Mouse (Mus musculus) CH12.LX (cell line): ENCODE measurements at regions not wholly inside any gene's neighbourhood (a gene's known extent, or its start where the extent isn't known, plus 50 kb on each side); places are given as distances from the start of the nearest gene placed in this dataset.

ENCODE experiments used
- DNase-seq: peaks from one replicate; pipeline ENCODE4 v3.0.0-alpha.2; 2013; ENCODE audit errors: extremely low read depth
- H3K27ac ChIP-seq: 2 replicates; pipeline ENCODE4 v1.5.1; 2012; ENCODE audit warnings: low read depth, mild to moderate bottlenecking, control low read depth, moderate library complexity; ENCODE audit not compliant: insufficient read depth
- H3K27me3 ChIP-seq: replicated peaks from 2 replicates; pipeline ENCODE3; 2012; ENCODE audit warnings: inconsistent platforms
- H3K36me3 ChIP-seq, 2 experiments: replicated peaks in 1 of 2; 2 replicates each; pipeline versions ENCODE3 to v1.6.1; 2012; ENCODE audit warnings: inconsistent platforms in 1 of 2, low read length in 1 of 2, mild to moderate bottlenecking in 1 of 2, mixed read lengths in 1 of 2, moderate library complexity in 1 of 2; ENCODE audit not compliant: control insufficient read depth in 1 of 2, insufficient read depth in 1 of 2
- H3K4me1 ChIP-seq, 2 experiments: 2 replicates each; pipeline ENCODE4 v1.6.1; 2012; ENCODE audit warnings: inconsistent platforms in 1 of 2, moderate library complexity in 1 of 2; ENCODE audit not compliant: insufficient read depth in 2 of 2, control insufficient read depth in 1 of 2
- H3K4me2 ChIP-seq: 2 replicates; pipeline ENCODE4 v1.6.1; 2012; ENCODE audit warnings: low read depth, mild to moderate bottlenecking, control low read depth; ENCODE audit not compliant: poor library complexity, insufficient read depth, severe bottlenecking
- H3K4me3 ChIP-seq, 3 experiments: fragments of 150-350 bp in 1 of 3; sonication (generic) in 1 of 3; replicated peaks in 1 of 3; 2 replicates each; pipeline versions ENCODE3 to v1.5.1; 2011 to 2012; ENCODE audit warnings: low read depth in 2 of 3, low read length in 2 of 3, mild to moderate bottlenecking in 2 of 3, moderate library complexity in 2 of 3, control low read depth in 1 of 3, improper control_type of control experiment in 1 of 3, inconsistent platforms in 1 of 3, mixed read lengths in 1 of 3; ENCODE audit not compliant: poor library complexity in 1 of 3
- H3K79me2 ChIP-seq: replicated peaks from 2 replicates; pipeline ENCODE4 v1.6.1; 2012; ENCODE audit warnings: mild to moderate bottlenecking, moderate library complexity; ENCODE audit not compliant: control insufficient read depth, poor library complexity, insufficient read depth, severe bottlenecking; ENCODE audit errors: extremely low read depth
- H3K9ac ChIP-seq: 2 replicates; pipeline ENCODE4 v1.6.1; 2012; ENCODE audit warnings: low read depth, mild to moderate bottlenecking, control low read depth, moderate library complexity; ENCODE audit not compliant: insufficient read depth
- H3K9me3 ChIP-seq: replicated peaks from 2 replicates; pipeline ENCODE3; 2012; ENCODE audit warnings: low read length, inconsistent platforms, mixed read lengths
- CHD1 ChIP-seq: IDR thresholded peaks from 2 replicates; pipeline ENCODE4 v1.6.1; 2012; ENCODE audit warnings: low read depth, low read length, improper control_type of control experiment, inconsistent platforms
- CHD2 ChIP-seq: IDR thresholded peaks from 2 replicates; pipeline ENCODE4 v1.6.1; 2011; ENCODE audit warnings: low read length, improper control_type of control experiment
- ELF1 ChIP-seq: IDR thresholded peaks from 2 replicates; pipeline ENCODE4 v1.6.1; 2014; ENCODE audit warnings: low read depth, mild to moderate bottlenecking, inconsistent platforms, low read length, improper control_type of control experiment
- ETS1 ChIP-seq: conservative IDR thresholded peaks from 2 replicates; pipeline ENCODE4 v1.6.1; 2012; ENCODE audit warnings: low read depth, mild to moderate bottlenecking, inconsistent platforms, low read length, improper control_type of control experiment, moderate library complexity
- GABPA ChIP-seq: IDR thresholded peaks from 2 replicates; pipeline ENCODE4 v1.6.1; 2012; ENCODE audit warnings: low read depth, low read length, improper control_type of control experiment, inconsistent platforms; ENCODE audit not compliant: insufficient replicate concordance
- HCFC1 ChIP-seq: IDR thresholded peaks from 2 replicates; pipeline ENCODE4 v1.6.1; 2012; ENCODE audit warnings: low read depth, mild to moderate bottlenecking, inconsistent platforms, low read length, improper control_type of control experiment
- IRF4 ChIP-seq: IDR thresholded peaks from 2 replicates; pipeline ENCODE4 v1.6.1; 2014; ENCODE audit warnings: low read depth, mild to moderate bottlenecking, inconsistent platforms, low read length, improper control_type of control experiment
- JUN ChIP-seq: IDR thresholded peaks from 2 replicates; pipeline ENCODE4 v1.6.1; 2011; ENCODE audit warnings: low read depth, mild to moderate bottlenecking, low read length, improper control_type of control experiment, moderate library complexity; ENCODE audit not compliant: insufficient read depth
- JUND ChIP-seq: conservative IDR thresholded peaks from 2 replicates; pipeline ENCODE4 v1.6.1; 2011; ENCODE audit warnings: low read depth, low read length, improper control_type of control experiment
- MAFK ChIP-seq: IDR thresholded peaks from 2 replicates; pipeline ENCODE4 v1.6.1; 2011; ENCODE audit warnings: low read length, improper control_type of control experiment; ENCODE audit not compliant: insufficient replicate concordance
- MAX ChIP-seq: IDR thresholded peaks from 2 replicates; pipeline ENCODE4 v1.6.1; 2011; ENCODE audit warnings: low read length, improper control_type of control experiment
- MYC ChIP-seq: IDR thresholded peaks from 2 replicates; pipeline ENCODE4 v1.6.1; 2011; ENCODE audit warnings: low read depth, mild to moderate bottlenecking, improper control_type of control experiment, low read length
- NELFE ChIP-seq: IDR thresholded peaks from 2 replicates; pipeline ENCODE4 v1.6.1; 2011; ENCODE audit warnings: low read depth, low read length, improper control_type of control experiment
- NRF1 ChIP-seq: IDR thresholded peaks from 2 replicates; pipeline ENCODE4 v1.6.1; 2014; ENCODE audit warnings: low read depth, mild to moderate bottlenecking, inconsistent platforms, low read length, improper control_type of control experiment, moderate library complexity
- POLR2AphosphoS2 ChIP-seq: IDR thresholded peaks from 2 replicates; pipeline ENCODE4 v1.6.1; 2011; ENCODE audit warnings: low read depth, low read length, improper control_type of control experiment
- RAD21 ChIP-seq: IDR thresholded peaks from 2 replicates; pipeline ENCODE4 v1.6.1; 2011; ENCODE audit warnings: low read depth, mild to moderate bottlenecking, low read length, improper control_type of control experiment, moderate library complexity
- SIN3A ChIP-seq: IDR thresholded peaks from 2 replicates; pipeline ENCODE4 v1.6.1; 2012; ENCODE audit warnings: low read length, improper control_type of control experiment, inconsistent platforms
- SMC3 ChIP-seq: IDR thresholded peaks from 2 replicates; pipeline ENCODE4 v1.6.1; 2011; ENCODE audit warnings: low read depth, low read length, improper control_type of control experiment
- TBP ChIP-seq: conservative IDR thresholded peaks from 2 replicates; pipeline ENCODE4 v1.6.1; 2011; ENCODE audit warnings: low read depth, low read length, improper control_type of control experiment
- USF1 ChIP-seq: IDR thresholded peaks from 2 replicates; pipeline ENCODE4 v1.6.1; 2014; ENCODE audit warnings: low read depth, mild to moderate bottlenecking, inconsistent platforms, low read length, improper control_type of control experiment
- USF2 ChIP-seq: conservative IDR thresholded peaks from 2 replicates; pipeline ENCODE4 v1.6.1; 2011; ENCODE audit warnings: low read depth, low read length, improper control_type of control experiment
- ZNF384 ChIP-seq: IDR thresholded peaks from 2 replicates; pipeline ENCODE4 v1.6.1; 2012; ENCODE audit warnings: low read depth, low read length, improper control_type of control experiment, inconsistent platforms
- dilution Hi-C: fragments of 300-500 bp; cut with MboI; formaldehyde crosslinking; loops from 2 replicates; pipeline ENCODE4 v1.14.3; 2020; ENCODE audit warnings: low sequenced_read_pairs; ENCODE audit not compliant: extremely low pct_unique_long_range_greater_than_20kb, extremely low pct_ligation_motif_present
- in situ Hi-C: fragments of 300-500 bp; cut with MboI; formaldehyde crosslinking; loops from 3 replicates; pipeline ENCODE4 v1.14.3; 2019; ENCODE audit warnings: low sequenced_read_pairs, low pct_ligation_motif_present, low pct_unique_long_range_greater_than_20kb, mixed read lengths

- no peaks in the 10 kb centered on the region for H3K79me2 ChIP-seq
- no peak overlapping the region for H3K4me3 ChIP-seq
- no peak for DNase-seq
- no peaks in the 10 kb centered on the region for H3K36me3 ChIP-seq
- dilution Hi-C loops, result no loop called here
- no peak overlapping the region for H3K9ac ChIP-seq
- H3K27ac ChIP-seq, result no peak overlapping the region
- in situ Hi-C loops, result no loop called here
- peaks cover 0 to 31% of the 10 kb centered on the region in 2 experiments; a peak in 2 of 4 replicates for H3K4me1 ChIP-seq
- H3K27me3 ChIP-seq, result no peaks in the 10 kb centered on the region
- no peak for TF ChIP-seq SMC3
- TF ChIP-seq MAFK, result peak; percentile 83
- no peaks in the 10 kb centered on the region for H3K9me3 ChIP-seq
- no peak overlapping the region for H3K4me2 ChIP-seq
Observed at GRCm38 (mm10) chr13:111995716-111996115, 186.9 kb upstream of the Map3k1 start.

GRCm38 (mm10) chr13:111996910-111997309 is 188.1 kb upstream of the Map3k1 start:
- dilution Hi-C loops, result no loop called here
- no peak for TF ChIP-seq USF2
- TF ChIP-seq GABPA, result no peak
- TF ChIP-seq MAX, result no peak
- no peak for TF ChIP-seq JUND
- no peak for TF ChIP-seq ZNF384
- no peak for TF ChIP-seq NELFE
- TF ChIP-seq RAD21, result no peak
- TF ChIP-seq ETS1, result no peak
- no peak for TF ChIP-seq CHD1
- TF ChIP-seq HCFC1, result no peak
- TF ChIP-seq IRF4, result no peak
- TF ChIP-seq CHD2, result no peak
- no peak for TF ChIP-seq SIN3A
- TF ChIP-seq NRF1, result no peak
- no peak for TF ChIP-seq POLR2AphosphoS2
- TF ChIP-seq ELF1, result no peak
- TF ChIP-seq TBP, result no peak
- TF ChIP-seq JUN, result no peak
- no peak for TF ChIP-seq USF1
- TF ChIP-seq MYC, result no peak

More at GRCm38 (mm10) chr13:111996910-111997309, 188.1 kb upstream of the Map3k1 start:
- H3K9ac ChIP-seq, result no peak overlapping the region
- no peaks in the 10 kb centered on the region for H3K9me3 ChIP-seq
- DNase-seq, result no peak
- no peaks in the 10 kb centered on the region for H3K36me3 ChIP-seq
- H3K4me2 ChIP-seq, result no peak overlapping the region
- no peaks in the 10 kb centered on the region for H3K79me2 ChIP-seq
- H3K27ac ChIP-seq, result no peak overlapping the region
- H3K27me3 ChIP-seq, result no peaks in the 10 kb centered on the region
- in situ Hi-C loops, result no loop called here
- H3K4me3 ChIP-seq, result no peak overlapping the region
- peaks cover 11 to 35% of the 10 kb centered on the region in 2 experiments for H3K4me1 ChIP-seq
